Mouse (Mus musculus) ZHBTc4 (cell line): ENCODE measurements at regions not wholly inside any gene's neighbourhood (a gene's known extent, or its start where the extent isn't known, plus 50 kb on each side); places are given as distances from the start of the nearest gene placed in this dataset.

Source experiments
- DNase-seq: peaks from one replicate; pipeline ENCODE4 v3.0.0-alpha.2; 2011; ENCODE audit warnings: low read depth, low spot score

GRCm38 (mm10) chr9:102449366-102449765 lies 56.2 kb upstream of the Ky start:
- DNase-seq, result no peak

- no peak for DNase-seq
Measured at GRCm38 (mm10) chr9:102446066-102446465, 59.5 kb upstream of the Ky start.

- DNase-seq, result no peak
Measured at GRCm38 (mm10) chr9:102442198-102442842, 63.2 kb upstream of the Ky start.

- no peak for DNase-seq
Measured at GRCm38 (mm10) chr9:102437641-102438040, 67.9 kb upstream of the Ky start.

GRCm38 (mm10) chr9:102436378-102436777 lies 69.2 kb upstream of the Ky start:
- peak; percentile 46 for DNase-seq

DNA sequence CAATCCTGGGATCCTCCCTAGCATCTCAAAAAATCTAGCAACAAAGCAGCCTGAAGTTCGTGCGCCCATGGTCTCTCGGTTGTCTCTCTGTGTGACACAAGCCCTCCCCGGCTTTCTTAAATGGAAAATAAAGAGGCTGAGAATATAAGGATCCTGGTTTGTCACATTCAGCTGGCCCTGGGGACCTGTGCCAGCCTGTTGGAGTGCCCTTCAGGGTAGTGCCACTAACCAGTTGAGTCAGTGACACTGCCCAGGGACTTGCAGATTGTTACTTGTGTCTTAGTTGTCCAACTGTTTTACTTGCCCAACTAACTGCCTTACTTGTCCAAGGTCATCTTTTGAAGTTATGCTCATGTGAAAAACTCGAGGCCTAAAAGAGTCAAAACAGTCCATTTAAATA lies 73.5 kb upstream of the Ephb1 start:
- no peak for DNase-seq

DNA sequence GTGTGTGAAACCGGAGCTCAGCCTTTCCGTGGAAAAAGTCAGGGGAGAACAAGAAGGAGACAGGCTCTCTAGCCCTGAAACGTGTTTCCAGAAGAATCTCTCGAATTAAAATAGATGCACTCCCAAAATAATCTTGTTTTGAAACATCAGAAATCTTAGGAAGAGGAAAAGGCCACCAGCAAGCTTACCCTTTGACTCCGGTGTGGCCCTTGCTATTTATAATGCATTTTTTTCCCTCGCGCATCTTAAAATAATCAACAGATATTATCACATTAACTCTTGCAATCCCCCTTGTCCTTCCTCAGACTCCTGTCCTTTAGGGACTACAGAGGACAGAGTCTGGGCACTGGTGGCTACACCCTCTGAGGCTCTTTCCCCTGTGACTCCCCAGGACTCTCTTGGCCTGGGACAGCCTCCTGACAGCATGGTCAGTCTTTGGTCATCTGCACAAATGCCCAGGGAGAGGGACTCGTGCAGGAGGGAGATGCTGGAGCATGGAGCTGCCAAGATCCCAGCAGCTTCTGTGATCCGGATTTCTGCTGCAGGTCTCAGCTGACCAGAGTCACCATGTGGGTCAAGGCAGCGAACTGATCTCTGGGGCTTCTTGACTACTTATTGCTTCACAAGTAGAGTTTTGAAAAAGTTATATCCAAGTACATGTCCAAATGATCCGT lies 70.3 kb upstream of the Ephb1 start:
- no peak for DNase-seq

DNA sequence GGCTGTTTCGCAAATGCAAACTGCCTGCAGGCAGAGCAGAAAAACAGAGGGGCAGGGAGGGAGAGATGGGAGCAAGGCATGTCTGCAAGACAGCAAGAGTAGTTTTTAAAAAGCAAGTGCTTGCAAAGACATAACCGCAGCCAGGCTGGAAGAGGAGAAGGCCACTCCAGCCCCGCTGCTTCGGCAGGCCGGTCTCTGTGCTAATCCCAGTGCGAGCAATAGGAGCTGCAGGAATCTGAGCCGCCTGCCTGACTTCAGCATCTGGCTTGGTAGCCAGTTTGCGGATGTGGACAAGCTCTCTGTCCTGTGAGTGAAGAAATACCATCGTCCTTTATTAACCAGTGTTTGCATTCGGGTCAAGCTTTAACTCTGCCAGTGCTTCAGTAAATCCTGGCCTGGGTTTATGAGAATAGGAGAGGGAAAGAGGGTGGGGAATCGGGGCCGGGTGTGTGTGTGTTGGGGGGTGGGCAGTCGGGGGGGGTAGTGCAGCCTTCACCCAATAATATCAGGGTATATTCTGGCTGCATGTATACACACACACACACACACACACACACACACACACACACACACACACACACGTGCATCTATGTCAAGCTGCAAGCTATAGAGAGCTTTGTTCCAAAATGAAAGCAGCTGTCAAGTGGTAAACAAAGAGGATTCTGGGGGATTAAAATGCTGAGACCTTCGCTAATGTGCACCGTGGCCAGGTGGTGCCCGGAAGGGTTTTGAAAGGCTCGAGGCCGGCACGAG lies 69.6 kb upstream of the Ephb1 start:
- peak; percentile 30 for DNase-seq

- no peak for DNase-seq
Measured at GRCm38 (mm10) chr9:102423465-102423918, 69.0 kb upstream of the Ephb1 start.

DNA sequence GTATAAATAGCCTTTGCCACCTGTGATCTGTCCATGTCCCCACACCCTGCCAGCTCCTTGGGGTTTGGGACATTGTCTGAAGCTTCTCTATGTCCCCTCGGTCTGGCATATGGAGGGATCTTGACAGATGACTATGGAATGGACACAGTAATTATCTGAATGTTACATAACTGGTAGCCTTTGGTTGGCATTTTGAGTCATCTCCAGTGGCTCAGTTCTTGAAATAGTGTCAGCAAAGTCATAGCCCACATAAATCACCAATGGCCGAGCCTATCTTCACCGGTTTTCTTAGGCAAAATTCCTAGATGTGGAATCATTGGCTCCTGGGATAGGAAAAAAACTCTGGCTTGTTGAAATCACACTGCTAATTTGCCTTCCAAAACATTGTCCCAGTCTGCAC lies 67.3 kb upstream of the Ephb1 start:
- no peak for DNase-seq

DNA sequence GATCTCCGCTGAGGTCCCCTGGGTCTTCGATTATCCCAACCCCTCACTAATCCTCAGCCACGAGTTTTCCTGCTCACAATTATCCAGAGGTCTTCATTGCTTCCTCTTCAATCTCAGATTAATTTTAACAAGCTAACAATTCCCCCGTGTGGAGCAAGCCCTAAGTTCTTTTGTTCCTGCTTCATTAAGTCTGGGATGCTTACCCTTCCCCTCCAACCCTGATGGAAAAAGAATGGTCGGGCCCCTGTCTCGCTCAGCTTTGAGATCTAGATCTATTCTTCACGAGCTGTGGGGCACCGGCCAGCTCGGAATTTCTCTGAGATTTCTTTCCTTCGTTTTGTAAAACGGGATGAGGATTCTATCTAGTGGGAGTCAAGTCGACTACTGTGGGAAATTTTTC lies 65.7 kb upstream of the Ephb1 start:
- DNase-seq, result no peak

DNA sequence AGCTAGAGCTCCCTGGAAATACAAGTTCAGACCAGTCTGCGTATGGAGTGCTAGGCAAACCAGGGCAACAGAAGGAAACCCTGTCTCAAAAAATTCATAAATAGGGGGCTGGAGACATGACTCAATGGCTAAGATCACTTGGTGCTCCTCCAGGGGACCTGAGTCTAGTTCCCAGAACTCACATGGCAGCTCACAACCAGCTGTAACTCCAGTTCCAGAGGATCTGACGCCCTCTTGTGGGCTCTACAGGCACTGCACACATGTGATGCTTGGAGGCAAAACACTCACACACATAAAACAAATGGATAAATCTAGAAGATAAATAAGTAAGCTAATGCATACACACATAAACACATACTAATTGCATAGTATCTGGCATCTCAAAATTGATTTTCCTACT lies 59.1 kb upstream of the Ephb1 start:
- peak; percentile 51 for DNase-seq

GRCm38 (mm10) chr9:102410666-102411065 lies 56.2 kb upstream of the Ephb1 start:
- DNase-seq, result no peak

- no peak for DNase-seq
Measured at GRCm38 (mm10) chr9:102406017-102406416, 51.5 kb upstream of the Ephb1 start.
